Mouse (Mus musculus): ENCODE measurements around the gene Klf3. TPM values are rescaled to one million over a fixed set of nuclear protein-coding genes. Genes with fewer than 3 reads are reported as not detected.

Gene Klf3
- polyA plus RNA-seq, 1 experiment from 2014 or later, result 32.9 TPM

DNA sequence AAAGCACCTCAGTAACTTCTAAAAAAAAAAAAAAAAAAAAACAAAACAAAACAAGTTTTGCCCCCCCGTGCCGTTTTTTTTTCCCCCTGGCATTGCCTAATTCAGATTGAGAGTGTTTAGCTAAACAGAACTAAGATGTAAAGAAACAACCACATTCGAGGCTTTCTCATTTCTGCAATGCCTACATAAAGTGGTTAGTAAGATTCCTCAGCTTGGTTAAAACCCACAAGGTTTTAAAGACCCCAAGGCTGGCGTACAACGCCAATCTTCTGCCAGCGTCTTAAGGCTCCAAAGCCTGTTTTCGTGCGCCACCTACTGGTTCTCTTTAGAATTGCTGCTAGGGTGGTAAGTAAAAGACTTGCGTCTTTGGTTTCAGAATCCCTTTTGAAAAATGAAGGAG lies 10.2 kb downstream of the Klf3 start:
- WGBS, result 7% methylated on average over 9 of the region's 9 CpGs
- no peak overlapping the region for H3K4me3 ChIP-seq (replicated peaks; ENCODE audit: low read length)
- H3K4me1 ChIP-seq (replicated peaks; ENCODE audit: control insufficient read depth, insufficient read depth, low read length), result peaks cover 48% of the 10 kb centered on the region
- no peak overlapping the region for H3K9ac ChIP-seq (replicated peaks; ENCODE audit: low read depth, low read length)
- no peaks in the 10 kb centered on the region for H3K27me3 ChIP-seq (replicated peaks; ENCODE audit: control insufficient read depth, insufficient read depth, low read length)
- H3K36me3 ChIP-seq (ENCODE audit: control insufficient read depth, insufficient read depth), result no peaks in the 10 kb centered on the region
- no peak overlapping the region for H3K27ac ChIP-seq (ENCODE audit: low read length)
- no peaks in the 10 kb centered on the region for H3K9me3 ChIP-seq (ENCODE audit: control insufficient read depth, low read length)
- ATAC-seq, result peak; percentile 32
- H3K4me2 ChIP-seq (ENCODE audit: low read length), result no peak overlapping the region

DNA sequence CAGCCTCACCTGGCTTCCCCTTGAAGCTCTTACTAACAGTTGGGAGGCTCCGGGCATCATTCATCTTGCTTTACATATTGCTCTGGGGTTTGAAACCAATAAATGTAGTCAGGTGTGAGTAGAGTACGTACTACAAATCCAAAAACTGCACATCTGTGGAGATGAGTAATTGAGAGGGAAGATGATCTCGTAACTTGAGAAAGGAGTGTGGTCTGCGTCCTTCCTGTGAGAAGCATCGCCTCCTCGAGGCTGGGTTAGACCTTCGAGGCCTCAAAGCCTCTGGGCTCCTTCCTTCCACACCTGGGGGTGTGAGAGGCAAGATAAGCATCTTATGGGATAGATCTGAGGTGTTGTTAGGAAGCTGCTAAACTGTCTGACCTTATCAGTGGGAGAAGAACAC lies 11.2 kb downstream of the Klf3 start:
- Histone ChIP-seq H3K4me1 (replicated peaks; ENCODE audit: control insufficient read depth, insufficient read depth, low read length) (peaks cover 38% of the 10 kb centered on the region), H3K9ac (replicated peaks; ENCODE audit: low read depth, low read length) (no peak overlapping the region), H3K4me2 (ENCODE audit: low read length) (no peak overlapping the region), H3K27me3 (replicated peaks; ENCODE audit: control insufficient read depth, insufficient read depth, low read length) (no peaks in the 10 kb centered on the region), H3K27ac (ENCODE audit: low read length) (no peak overlapping the region), H3K4me3 (replicated peaks; ENCODE audit: low read length) (no peak overlapping the region), H3K9me3 (ENCODE audit: control insufficient read depth, low read length) (no peaks in the 10 kb centered on the region), H3K36me3 (ENCODE audit: control insufficient read depth, insufficient read depth) (no peaks in the 10 kb centered on the region)
- ATAC-seq, result no peak
- 93% methylated on average over 7 of the region's 7 CpGs for WGBS

DNA sequence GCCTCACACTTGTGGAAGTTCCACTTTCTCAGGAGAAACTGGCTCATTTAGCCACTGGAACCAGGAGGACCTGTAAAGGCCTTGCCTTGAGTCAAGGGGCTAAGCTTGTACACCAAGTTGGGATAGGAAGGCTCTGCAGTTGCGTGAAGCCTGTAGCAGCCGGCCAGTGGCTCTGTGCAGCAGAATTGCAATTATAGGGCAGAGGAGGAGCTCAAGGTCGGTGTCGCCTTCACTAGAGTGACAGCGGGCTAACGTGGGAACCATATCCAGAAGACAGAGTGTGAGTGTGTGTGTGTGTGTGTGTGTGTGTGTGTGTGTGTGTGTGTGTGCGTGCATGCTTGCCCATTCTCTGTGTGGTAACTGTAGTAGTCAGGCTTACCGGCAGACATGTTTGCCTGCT lies 12.4 kb downstream of the Klf3 start:
- H3K36me3 ChIP-seq (ENCODE audit: control insufficient read depth, insufficient read depth), result no peaks in the 10 kb centered on the region
- no peak overlapping the region for H3K27ac ChIP-seq (ENCODE audit: low read length)
- no peak overlapping the region for H3K9ac ChIP-seq (replicated peaks; ENCODE audit: low read depth, low read length)
- peaks cover 33% of the 10 kb centered on the region for H3K4me1 ChIP-seq (replicated peaks; ENCODE audit: control insufficient read depth, insufficient read depth, low read length)
- no peaks in the 10 kb centered on the region for H3K27me3 ChIP-seq (replicated peaks; ENCODE audit: control insufficient read depth, insufficient read depth, low read length)
- H3K4me3 ChIP-seq (replicated peaks; ENCODE audit: low read length), result no peak overlapping the region
- WGBS, result 80% methylated on average over 7 of the region's 8 CpGs
- H3K4me2 ChIP-seq (ENCODE audit: low read length), result no peak overlapping the region
- ATAC-seq, result no peak
- no peaks in the 10 kb centered on the region for H3K9me3 ChIP-seq (ENCODE audit: control insufficient read depth, low read length)

DNA sequence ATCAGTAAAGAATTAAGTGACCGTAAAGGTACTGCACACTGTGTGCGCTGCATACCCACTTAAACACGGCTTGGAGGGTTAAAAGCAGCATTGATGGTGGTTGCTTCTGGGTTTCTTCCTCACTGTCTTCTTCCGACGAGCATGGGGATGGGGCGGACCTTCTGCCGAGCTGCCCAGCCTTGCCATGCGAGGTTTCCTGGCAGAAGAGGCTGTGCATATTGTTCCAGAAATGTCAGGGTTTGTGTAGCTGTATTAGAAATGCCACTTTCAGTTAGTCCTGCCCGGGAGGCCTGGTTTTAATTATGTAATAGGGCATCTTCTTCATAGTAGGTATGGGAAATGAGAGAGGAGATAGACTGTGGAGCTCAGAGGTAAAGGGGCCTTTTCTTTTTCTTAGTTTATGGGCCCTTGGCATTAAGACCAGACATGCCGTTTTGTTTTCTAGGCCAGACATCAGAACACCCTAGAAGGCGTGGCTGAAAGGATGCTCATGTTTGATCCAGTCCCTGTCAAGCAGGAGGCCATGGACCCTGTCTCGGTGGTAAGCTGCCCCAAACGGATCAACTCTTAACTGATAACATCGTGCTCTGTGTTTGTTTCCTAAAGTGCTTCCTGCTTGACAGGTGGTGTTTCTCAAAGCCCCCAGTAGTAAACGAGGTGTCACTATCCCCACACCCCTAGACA lies 13.2 kb downstream of the Klf3 start:
- Histone ChIP-seq H3K4me3 (replicated peaks; ENCODE audit: low read length) (no peak overlapping the region), H3K27me3 (replicated peaks; ENCODE audit: control insufficient read depth, insufficient read depth, low read length) (no peaks in the 10 kb centered on the region), H3K36me3 (ENCODE audit: control insufficient read depth, insufficient read depth) (no peaks in the 10 kb centered on the region), H3K4me1 (replicated peaks; ENCODE audit: control insufficient read depth, insufficient read depth, low read length) (peaks cover 25% of the 10 kb centered on the region), H3K9me3 (ENCODE audit: control insufficient read depth, low read length) (no peaks in the 10 kb centered on the region), H3K9ac (replicated peaks; ENCODE audit: low read depth, low read length) (no peak overlapping the region), H3K27ac (ENCODE audit: low read length) (no peak overlapping the region), H3K4me2 (ENCODE audit: low read length) (no peak overlapping the region)
- ATAC-seq, result no peak
- WGBS, result 69% methylated on average over 15 of the region's 15 CpGs

DNA sequence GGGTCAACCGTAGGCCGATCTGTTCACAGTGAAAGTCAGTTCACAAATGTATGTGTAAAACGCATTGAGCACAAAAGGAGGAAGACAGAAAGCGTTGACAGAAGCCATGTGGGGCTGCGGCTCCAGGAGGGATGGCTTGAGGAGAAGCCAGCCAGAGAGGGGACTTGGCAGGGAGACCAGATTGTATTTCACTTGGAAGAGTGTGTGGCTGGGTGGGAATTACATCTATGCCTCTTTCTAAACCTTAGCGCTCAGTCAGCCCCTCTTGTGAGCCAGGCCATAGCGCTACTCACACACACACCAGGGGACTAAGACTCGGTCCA lies 13.7 kb downstream of the Klf3 start:
- peaks cover under 1% of the 10 kb centered on the region; the same call in 1 of the 2 replicates for H3K36me3 ChIP-seq (ENCODE audit: control insufficient read depth, insufficient read depth)
- H3K9me3 ChIP-seq (ENCODE audit: control insufficient read depth, low read length), result no peaks in the 10 kb centered on the region
- H3K4me1 ChIP-seq (replicated peaks; ENCODE audit: control insufficient read depth, insufficient read depth, low read length), result peaks cover 20% of the 10 kb centered on the region
- no peak overlapping the region for H3K4me2 ChIP-seq (ENCODE audit: low read length)
- H3K4me3 ChIP-seq (replicated peaks; ENCODE audit: low read length), result no peak overlapping the region
- no peak overlapping the region for H3K27ac ChIP-seq (ENCODE audit: low read length)
- 61% methylated on average over 8 of the region's 8 CpGs for WGBS
- H3K27me3 ChIP-seq (replicated peaks; ENCODE audit: control insufficient read depth, insufficient read depth, low read length), result no peaks in the 10 kb centered on the region
- H3K9ac ChIP-seq (replicated peaks; ENCODE audit: low read depth, low read length), result no peak overlapping the region
- peak; percentile 35 for ATAC-seq

DNA sequence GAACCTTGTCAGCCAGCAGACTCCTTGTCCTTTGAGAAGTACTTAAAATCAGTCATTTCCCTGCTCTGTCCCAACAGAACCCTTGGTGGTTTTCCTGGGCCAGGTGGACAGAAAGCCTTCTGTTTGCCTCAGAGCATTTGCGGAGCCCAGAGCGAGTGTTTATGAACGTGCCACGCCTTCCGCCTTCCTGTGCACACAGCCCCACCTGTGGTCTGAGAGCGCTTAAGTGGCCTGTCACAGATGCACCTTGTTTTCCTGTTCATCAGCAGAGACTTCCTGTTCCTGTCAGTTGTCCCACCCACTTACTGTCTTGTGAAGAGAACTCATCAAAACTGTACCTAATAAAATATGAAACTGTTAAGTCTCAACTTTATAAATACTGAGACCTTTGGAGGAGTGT lies 16.2 kb downstream of the Klf3 start:
- Histone ChIP-seq H3K9ac (replicated peaks; ENCODE audit: low read depth, low read length) (no peak overlapping the region), H3K4me1 (replicated peaks; ENCODE audit: control insufficient read depth, insufficient read depth, low read length) (peaks cover 6% of the 10 kb centered on the region; the same call in 1 of the 2 replicates), H3K36me3 (ENCODE audit: control insufficient read depth, insufficient read depth) (peaks cover 12% of the 10 kb centered on the region), H3K27ac (ENCODE audit: low read length) (no peak overlapping the region), H3K9me3 (ENCODE audit: control insufficient read depth, low read length) (no peaks in the 10 kb centered on the region), H3K4me3 (replicated peaks; ENCODE audit: low read length) (no peak overlapping the region), H3K27me3 (replicated peaks; ENCODE audit: control insufficient read depth, insufficient read depth, low read length) (no peaks in the 10 kb centered on the region), H3K4me2 (ENCODE audit: low read length) (no peak overlapping the region)
- 88% methylated on average over 6 of the region's 6 CpGs for WGBS
- ATAC-seq, result no peak

DNA sequence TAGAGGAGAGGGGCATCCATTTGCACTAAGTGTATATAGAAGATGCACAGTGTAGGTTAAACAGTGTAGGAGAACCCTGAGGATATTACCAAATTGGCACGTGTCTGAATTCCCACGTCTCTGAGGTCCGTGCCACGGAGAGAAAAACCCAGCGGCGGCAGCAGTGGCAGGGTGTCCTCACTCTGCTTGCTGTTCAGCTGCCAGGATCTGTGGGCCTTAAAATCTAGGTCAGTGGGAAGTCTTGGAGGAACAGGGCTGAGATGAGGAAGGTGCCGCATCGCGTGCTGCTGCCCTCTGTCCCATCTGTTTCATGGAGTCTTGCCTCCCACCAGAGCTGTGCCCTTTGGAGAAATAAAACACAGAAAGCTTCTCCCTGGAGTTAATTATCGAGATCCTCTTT lies 16.9 kb downstream of the Klf3 start:
- peaks cover 12% of the 10 kb centered on the region for H3K36me3 ChIP-seq (ENCODE audit: control insufficient read depth, insufficient read depth)
- ATAC-seq, result no peak
- H3K27ac ChIP-seq (ENCODE audit: low read length), result no peak overlapping the region
- no peak overlapping the region for H3K4me3 ChIP-seq (replicated peaks; ENCODE audit: low read length)
- no peaks in the 10 kb centered on the region for H3K27me3 ChIP-seq (replicated peaks; ENCODE audit: control insufficient read depth, insufficient read depth, low read length)
- no peaks in the 10 kb centered on the region for H3K9me3 ChIP-seq (ENCODE audit: control insufficient read depth, low read length)
- H3K9ac ChIP-seq (replicated peaks; ENCODE audit: low read depth, low read length), result no peak overlapping the region
- H3K4me1 ChIP-seq (replicated peaks; ENCODE audit: control insufficient read depth, insufficient read depth, low read length), result peaks cover 6% of the 10 kb centered on the region; the same call in 1 of the 2 replicates
- no peak overlapping the region for H3K4me2 ChIP-seq (ENCODE audit: low read length)
- WGBS, result 81% methylated on average over 10 of the region's 10 CpGs

DNA sequence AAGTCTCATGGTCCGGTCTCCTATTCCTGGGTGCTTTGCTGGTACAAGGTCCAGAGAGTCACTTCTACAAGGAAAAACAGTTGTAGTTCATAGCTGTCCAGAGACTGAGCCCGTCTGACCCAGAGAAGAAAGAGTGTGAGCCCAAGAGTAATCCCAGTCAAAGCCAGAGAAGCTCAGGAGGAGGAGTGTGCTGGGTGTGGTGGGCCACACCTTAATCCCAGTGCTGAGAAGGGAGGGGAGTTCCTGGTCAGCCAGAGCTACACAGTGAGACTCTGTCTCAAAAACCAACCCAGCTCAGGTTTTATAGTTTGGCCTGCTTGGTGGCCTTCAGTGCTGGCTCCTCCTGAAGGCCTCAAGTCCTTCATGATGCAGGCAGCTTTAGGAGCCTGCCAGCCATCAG lies 18.1 kb downstream of the Klf3 start:
- Histone ChIP-seq H3K27me3 (replicated peaks; ENCODE audit: control insufficient read depth, insufficient read depth, low read length) (no peaks in the 10 kb centered on the region), H3K9me3 (ENCODE audit: control insufficient read depth, low read length) (no peaks in the 10 kb centered on the region), H3K4me1 (replicated peaks; ENCODE audit: control insufficient read depth, insufficient read depth, low read length) (peaks cover 3% of the 10 kb centered on the region; the same call in 1 of the 2 replicates), H3K4me3 (replicated peaks; ENCODE audit: low read length) (no peak overlapping the region), H3K4me2 (ENCODE audit: low read length) (no peak overlapping the region), H3K27ac (ENCODE audit: low read length) (no peak overlapping the region), H3K36me3 (ENCODE audit: control insufficient read depth, insufficient read depth) (peaks cover 12% of the 10 kb centered on the region), H3K9ac (replicated peaks; ENCODE audit: low read depth, low read length) (no peak overlapping the region)
- ATAC-seq, result no peak
- 90% methylated on average over 2 of the region's 2 CpGs for WGBS

DNA sequence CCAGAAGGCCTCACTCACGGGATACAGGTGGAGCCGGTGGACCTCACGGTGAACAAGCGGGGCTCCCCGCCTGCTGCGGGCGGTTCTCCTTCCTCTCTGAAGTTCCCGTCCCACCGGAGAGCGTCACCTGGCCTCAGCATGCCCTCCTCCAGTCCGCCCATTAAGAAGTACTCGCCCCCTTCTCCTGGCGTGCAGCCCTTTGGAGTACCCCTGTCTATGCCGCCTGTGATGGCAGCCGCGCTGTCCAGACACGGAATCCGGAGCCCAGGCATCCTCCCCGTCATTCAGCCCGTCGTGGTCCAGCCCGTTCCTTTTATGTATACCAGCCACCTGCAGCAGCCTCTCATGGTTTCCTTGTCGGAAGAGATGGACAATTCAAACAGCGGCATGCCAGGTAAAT lies 18.8 kb downstream of the Klf3 start:
- WGBS, result 93% methylated on average over 24 of the region's 24 CpGs
- no peak overlapping the region for H3K4me3 ChIP-seq (replicated peaks; ENCODE audit: low read length)
- H3K36me3 ChIP-seq (ENCODE audit: control insufficient read depth, insufficient read depth), result peaks cover 12% of the 10 kb centered on the region

DNA sequence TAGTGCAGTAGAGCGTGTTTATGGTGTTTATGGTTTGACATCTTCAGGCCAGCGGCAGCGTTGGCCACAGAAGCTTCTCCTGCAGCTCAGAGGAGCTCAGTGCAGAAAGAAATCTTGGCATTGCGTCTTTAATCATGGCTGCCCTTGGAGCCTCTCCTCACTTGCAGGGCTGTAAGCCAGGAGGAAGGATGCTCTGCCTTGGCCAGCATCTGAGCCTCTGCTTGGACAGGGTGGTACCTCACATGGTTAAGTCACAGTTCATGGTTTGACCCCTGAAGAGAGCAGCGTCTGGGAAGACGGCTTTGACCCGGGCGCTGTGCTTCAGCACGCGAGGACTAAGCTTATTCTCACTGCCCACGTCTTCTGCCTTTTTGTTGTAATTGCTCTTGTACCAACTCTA lies 20.2 kb downstream of the Klf3 start:
- Histone ChIP-seq H3K9me3 (ENCODE audit: control insufficient read depth, low read length) (no peaks in the 10 kb centered on the region), H3K27me3 (replicated peaks; ENCODE audit: control insufficient read depth, insufficient read depth, low read length) (no peaks in the 10 kb centered on the region), H3K4me2 (ENCODE audit: low read length) (no peak overlapping the region), H3K36me3 (ENCODE audit: control insufficient read depth, insufficient read depth) (peaks cover 15% of the 10 kb centered on the region), H3K4me3 (replicated peaks; ENCODE audit: low read length) (no peak overlapping the region), H3K4me1 (replicated peaks; ENCODE audit: control insufficient read depth, insufficient read depth, low read length) (no peaks in the 10 kb centered on the region), H3K27ac (ENCODE audit: low read length) (no peak overlapping the region), H3K9ac (replicated peaks; ENCODE audit: low read depth, low read length) (no peak overlapping the region)
- no peak for ATAC-seq
- 95% methylated on average over 11 of the region's 11 CpGs for WGBS

More for the DNA sequence above, 18.8 kb downstream of the Klf3 start:
- Histone ChIP-seq H3K27me3 (replicated peaks; ENCODE audit: control insufficient read depth, insufficient read depth, low read length) (no peaks in the 10 kb centered on the region), H3K4me1 (replicated peaks; ENCODE audit: control insufficient read depth, insufficient read depth, low read length) (no peaks in the 10 kb centered on the region), H3K27ac (ENCODE audit: low read length) (no peak overlapping the region), H3K9ac (replicated peaks; ENCODE audit: low read depth, low read length) (no peak overlapping the region), H3K9me3 (ENCODE audit: control insufficient read depth, low read length) (no peaks in the 10 kb centered on the region), H3K4me2 (ENCODE audit: low read length) (no peak overlapping the region)
- no peak for ATAC-seq
